8 mouse cellular contexts compared by ENCODE assay signal in genomic region chr12:85824438-85825264, GRCm38 (mm10). TPM values are rescaled to one million over a fixed set of nuclear protein-coding genes. Genes with fewer than 3 reads are reported as not detected.
DNase-seq lines count a peak whose midpoint lies in the region; ATAC-seq lines count a peak whose summit lies in the region.

Erg28 (minus strand) TSS chr12:85824550.
Ttll5 (plus strand) TSS chr12:85824659.

- under 1% methylated on average over 61 of the region's 67 CpGs for WGBS in lung, embryonic 16.5 days

- H3K36me3 ChIP-seq in lung, embryonic 16.5 days (ENCODE audit: control insufficient read depth, insufficient read depth, low read length) = peaks cover 4% of the 10 kb centered on the region; the same call in 1 of the 2 replicates

- H3K4me1 ChIP-seq in lung, embryonic 16.5 days (replicated peaks; ENCODE audit: control insufficient read depth, insufficient read depth, low read length) = peaks cover 12% of the 10 kb centered on the region

- DNase-seq in MEL-GATA-1-ER (ENCODE audit: extremely low read depth, low read depth) = peak; percentile 93
- DNase-seq in cerebellum, adult 8-10 months = peak; percentile 96
- DNase-seq in forelimb bud, embryonic 11.5 days (ENCODE audit: low read depth, low spot score) = peak; percentile 96
- peak; percentile 91 for DNase-seq in layer of hippocampus, adult 9-10 months (ENCODE audit: low spot score)
- DNase-seq in ovary, postnatal 10 days (ENCODE audit: low spot score) = peak; percentile 93
- peak; percentile 91 to 92 for DNase-seq in thymus, postnatal 10 days (ENCODE audit: low spot score in 2 of 2)

- H3K4me2 ChIP-seq in lung, embryonic 16.5 days (ENCODE audit: low read depth, low read length) = peak within 1 kb of the TSS; percentile 94

- no peaks in the 10 kb centered on the region for H3K27me3 ChIP-seq in lung, embryonic 16.5 days (ENCODE audit: control insufficient read depth, insufficient read depth, low read depth, low read length)

- no peaks in the 10 kb centered on the region for H3K9me3 ChIP-seq in lung, embryonic 16.5 days (ENCODE audit: control insufficient read depth, low read length)

- peak; percentile 98 for ATAC-seq in hematopoietic stem cell, adult 5-6 weeks (replicated peaks in 1 of 2; ENCODE audit: insufficient read depth in 1 of 2, low FRiP score in 2 of 2, low TSS enrichment in 1 of 2, low read depth in 1 of 2, poor library complexity in 2 of 2, severe bottlenecking in 2 of 2)
- peak; percentile 98 for ATAC-seq in lung, embryonic 16.5 days (ENCODE audit: low read depth)

- peak within 1 kb of the TSS; percentile 90 for H3K4me3 ChIP-seq in lung, embryonic 16.5 days (ENCODE audit: low read length)

- peak within 1 kb of the TSS; percentile 95 for H3K27ac ChIP-seq in lung, embryonic 16.5 days (ENCODE audit: low read length)

- H3K9ac ChIP-seq in lung, embryonic 16.5 days (ENCODE audit: low read length) = peak within 1 kb of the TSS; percentile 78

RNA-seq across cellular contexts. Expression of gene Erg28, which starts in this region (rescaled TPM):
- total RNA-seq in hematopoietic stem cell, adult 5-6 weeks (2017) = 82.9 and 96.3 TPM in 2 replicates
- 102 and 108 TPM in 2 replicates for polyA plus RNA-seq in lung, embryonic 16.5 days (2015; fragmentation: Nextera tagmentation; extraction: Ambion mirVana)

RNA-seq across cellular contexts. Expression of gene Ttll5, which starts in this region (rescaled TPM):
- 21.7 and 26.3 TPM in 2 replicates for total RNA-seq in hematopoietic stem cell, adult 5-6 weeks (2017)
- 15.5 and 17.5 TPM in 2 replicates for polyA plus RNA-seq in lung, embryonic 16.5 days (2015; fragmentation: Nextera tagmentation; extraction: Ambion mirVana)

Comparison
In these comparisons a context has a peak if more than half of its experiments do, and no peak if none do; other contexts are left out.
1. Peak in every context shown above with its lines: DNase-seq, ATAC-seq, H3K4me3 ChIP-seq and H3K27ac ChIP-seq.